Mouse (Mus musculus) liver, embryonic 14.5 days (tissue): Measurements from ENCODE around the gene Cacybp. TPM values are rescaled to one million over a fixed set of nuclear protein-coding genes. Genes with fewer than 3 reads are reported as not detected.

Experiments used
- ATAC-seq: fragments of 200-750 bp; cut with Nextera tagmentation; 2 replicates; pipeline ENCODE4 v1.8.0; 2017; ENCODE audit warnings: moderate number of reproducible peaks, mild to moderate bottlenecking, moderate library complexity; ENCODE audit not compliant: insufficient read depth
- DNase-seq, 3 experiments: peaks; one replicate each; pipeline ENCODE4 v3.0.0-alpha.2; 2012 to 2013; ENCODE audit warnings: low read depth in 3 of 3, low spot score in 3 of 3
- H3K27ac ChIP-seq: fragments of 300-500 bp; sonication (generic); 2 replicates; pipeline ENCODE4 v1.5.1; 2014; ENCODE audit warnings: moderate library complexity, mild to moderate bottlenecking, control low read depth, inconsistent platforms
- H3K27me3 ChIP-seq: fragments of 300-500 bp; sonication (generic); 2 replicates; pipeline ENCODE4 v1.6.1; 2014; ENCODE audit warnings: mild to moderate bottlenecking, low read length, moderate library complexity; ENCODE audit not compliant: control insufficient read depth, insufficient read depth
- H3K36me3 ChIP-seq: fragments of 300-500 bp; sonication (generic); replicated peaks from 2 replicates; pipeline ENCODE4 v1.6.1; 2014; ENCODE audit warnings: low read depth; ENCODE audit not compliant: control insufficient read depth, insufficient read depth
- H3K4me1 ChIP-seq, 2 experiments: fragments of 200-500 bp in 1 of 2; fragments of 300-500 bp in 1 of 2; sonication (generic) in 1 of 2; replicated peaks; 2 replicates each; pipeline ENCODE4 v1.6.1; 2012 to 2014; ENCODE audit warnings: antibody characterized with exemption in 1 of 2, inconsistent platforms in 1 of 2, low read length in 1 of 2; ENCODE audit not compliant: control insufficient read depth in 2 of 2, insufficient read depth in 2 of 2
- H3K4me2 ChIP-seq: fragments of 300-500 bp; sonication (generic); 2 replicates; pipeline ENCODE4 v1.6.1; 2014; ENCODE audit warnings: low read depth, mild to moderate bottlenecking, control low read depth, moderate library complexity
- H3K4me3 ChIP-seq, 2 experiments: fragments of 200-500 bp in 1 of 2; fragments of 300-500 bp in 1 of 2; sonication (generic) in 1 of 2; 2 replicates each; pipeline ENCODE4 v1.5.1; 2012 to 2014; ENCODE audit warnings: low read depth in 2 of 2, low read length in 2 of 2, mild to moderate bottlenecking in 2 of 2, control low read depth in 1 of 2, inconsistent platforms in 1 of 2, moderate library complexity in 1 of 2; ENCODE audit not compliant: insufficient read depth in 1 of 2
- H3K9ac ChIP-seq: fragments of 300-500 bp; sonication (generic); replicated peaks from 2 replicates; pipeline ENCODE4 v1.6.1; 2014; ENCODE audit warnings: mild to moderate bottlenecking, control low read depth, moderate library complexity
- H3K9me3 ChIP-seq: fragments of 300-500 bp; sonication (generic); 2 replicates; pipeline ENCODE4 v1.6.1; 2016; ENCODE audit warnings: low read length, mixed read lengths; ENCODE audit not compliant: control insufficient read depth
- CTCF ChIP-seq: IDR thresholded peaks from 2 replicates; pipeline ENCODE4 v1.5.1; 2016; ENCODE audit warnings: antibody characterized with exemption, low read depth, control low read depth
- EP300 ChIP-seq: IDR thresholded peaks from 2 replicates; pipeline ENCODE4 v1.6.1; 2016; ENCODE audit warnings: antibody characterized with exemption, low read depth
- WGBS: fragments of 180-500 bp; shearing (Covaris S2); extraction: QIAGEN DNeasy Blood & Tissue Kit; methylation state at CpG from one replicate; pipeline ENCODE4 v1.1.7; 2014; ENCODE audit not compliant: insufficient replicate concordance; 5-methylcytosine and 5-hydroxymethylcytosine counted together
- polyA plus RNA-seq, 2 experiments: library from polyadenylated mRNA; depleted of rRNA in 1 of 2; stranded (reverse) in 1 of 2; unstranded in 1 of 2; fragments of >200 nt; fragmentation: Nextera tagmentation in 1 of 2; extraction: Ambion mirVana in 1 of 2; gene quantifications; 2 replicates each; pipeline versions ENCODE4 v1.2.1 to v1.2.3; 2012 to 2014

Cacybp gene
- polyA plus RNA-seq, 2 experiments = 41.9 to 161 TPM

- Histone ChIP-seq H3K9me3 (no peaks in the 10 kb centered on the region), H3K9ac (no peak overlapping the region), H3K4me1 (no peaks in the 10 kb centered on the region; a peak in 1 of 4 replicates), H3K27me3 (no peaks in the 10 kb centered on the region), H3K4me3 (no peak overlapping the region), H3K4me2 (no peak overlapping the region), H3K36me3 (no peaks in the 10 kb centered on the region; the same call in 1 of the 2 replicates), H3K27ac (no peak overlapping the region)
- ATAC-seq (no peak), DNase-seq (no peak)
- peak; percentile 35; the same call in 1 of the 2 replicates for TF ChIP-seq CTCF
- no peak for TF ChIP-seq EP300
- WGBS = 89% methylated on average over 2 of the region's 2 CpGs
Measured at GRCm38 (mm10) chr1:160253108-160253507, 40.4 kb upstream of the Cacybp start.

- Histone ChIP-seq H3K4me3 (no peak overlapping the region), H3K27me3 (no peaks in the 10 kb centered on the region), H3K36me3 (no peaks in the 10 kb centered on the region; the same call in 1 of the 2 replicates), H3K9ac (no peak overlapping the region), H3K27ac (no peak overlapping the region), H3K9me3 (no peaks in the 10 kb centered on the region), H3K4me2 (no peak overlapping the region), H3K4me1 (no peaks in the 10 kb centered on the region; a peak in 1 of 4 replicates)
- no peak for ATAC-seq
- TF ChIP-seq EP300 (no peak), CTCF (no peak)
- 64% methylated on average over 5 of the region's 5 CpGs for WGBS
- DNase-seq = no peak
Measured at GRCm38 (mm10) chr1:160251388-160252007, 38.8 kb upstream of the Cacybp start.

- H3K27ac ChIP-seq = no peak overlapping the region
- TF ChIP-seq EP300 = no peak
- TF ChIP-seq CTCF = no peak
- no peak for ATAC-seq
- DNase-seq = no peak
- H3K4me3 ChIP-seq = no peak overlapping the region
- WGBS = 54% methylated on average over 4 of the region's 4 CpGs
- no peaks in the 10 kb centered on the region for H3K27me3 ChIP-seq
- no peak overlapping the region for H3K4me2 ChIP-seq
- no peaks in the 10 kb centered on the region; a peak in 1 of 4 replicates for H3K4me1 ChIP-seq
- H3K9me3 ChIP-seq = no peaks in the 10 kb centered on the region
- no peak overlapping the region for H3K9ac ChIP-seq
- H3K36me3 ChIP-seq = no peaks in the 10 kb centered on the region
Measured at GRCm38 (mm10) chr1:160250782-160251181, 38.1 kb upstream of the Cacybp start.

GRCm38 (mm10) chr1:160249786-160250185, 37.1 kb upstream of the Cacybp start:
- no peak for DNase-seq
- Histone ChIP-seq H3K9me3 (no peaks in the 10 kb centered on the region), H3K27me3 (no peaks in the 10 kb centered on the region), H3K27ac (no peak overlapping the region), H3K36me3 (no peaks in the 10 kb centered on the region), H3K9ac (no peak overlapping the region), H3K4me3 (no peak overlapping the region), H3K4me1 (no peaks in the 10 kb centered on the region; a peak in 1 of 4 replicates), H3K4me2 (no peak overlapping the region)
- ATAC-seq = no peak
- WGBS = 46% methylated on average over 3 of the region's 3 CpGs
- TF ChIP-seq CTCF (no peak), EP300 (no peak)

GRCm38 (mm10) chr1:160247473-160247872, 34.8 kb upstream of the Cacybp start:
- ATAC-seq (no peak), DNase-seq (no peak)
- no peak overlapping the region for H3K27ac ChIP-seq
- TF ChIP-seq CTCF (no peak), EP300 (no peak)
- no peaks in the 10 kb centered on the region for H3K9me3 ChIP-seq
- no peak overlapping the region for H3K4me2 ChIP-seq
- H3K36me3 ChIP-seq = no peaks in the 10 kb centered on the region
- H3K9ac ChIP-seq = no peak overlapping the region
- no peaks in the 10 kb centered on the region; a peak in 1 of 4 replicates for H3K4me1 ChIP-seq
- no peak overlapping the region for H3K4me3 ChIP-seq
- no peaks in the 10 kb centered on the region for H3K27me3 ChIP-seq
- 68% methylated on average over 9 of the region's 9 CpGs for WGBS
